Mouse (Mus musculus) erythroblast, adult 5-6 weeks (primary cell): ENCODE data around the gene Stx16. TPM values are rescaled to one million over a fixed set of nuclear protein-coding genes. Genes with fewer than 3 reads are reported as not detected.

ENCODE experiments used
- ATAC-seq: replicated peaks from 2 replicates; pipeline ENCODE4 v1.8.0; 2016; ENCODE audit warnings: moderate number of reproducible peaks, mild to moderate bottlenecking, moderate TSS enrichment, inconsistent platforms; ENCODE audit not compliant: poor library complexity, low FRiP score, severe bottlenecking
- total RNA-seq, 2 experiments: library from RNA; stranded (forward) in 1 of 2; stranded (reverse) in 1 of 2; fragments of 150-400 nt in 1 of 2; fragments of 200-764, 138-1000 nt in 1 of 2; gene quantifications; 2 replicates each; pipeline versions ENCODE4 v1.2.3 to v1.2.4; 2015 to 2017; ENCODE audit warnings: low replicate concordance in 2 of 2

The Stx16 gene
- total RNA-seq, 2 experiments from 2014 or later: 2.1 to 7.1 TPM

DNA sequence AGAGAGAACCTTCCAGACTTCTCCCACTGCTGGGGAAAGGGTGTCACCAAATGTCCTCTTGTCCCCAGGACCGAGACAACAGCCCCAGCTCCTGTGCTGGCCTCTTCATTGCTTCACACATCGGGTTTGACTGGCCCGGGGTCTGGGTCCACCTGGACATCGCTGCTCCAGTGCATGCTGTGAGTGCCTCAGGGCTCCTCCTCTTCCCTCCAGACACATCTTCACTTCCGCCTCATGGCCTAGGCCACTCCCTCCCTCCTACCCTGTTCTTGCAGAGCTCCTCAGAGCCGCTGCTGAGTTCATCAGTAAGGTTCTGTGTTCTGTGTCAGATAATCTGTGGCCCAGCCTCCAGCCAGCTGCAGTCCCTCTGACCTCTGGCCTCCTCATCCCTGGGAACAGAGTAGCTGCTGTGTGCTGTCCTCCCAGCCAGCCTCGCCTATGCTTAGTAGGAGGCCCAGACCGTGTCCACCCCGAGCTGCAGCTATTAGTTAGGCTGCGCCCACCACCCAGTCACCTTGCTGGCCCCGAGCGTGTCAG is 45.4 kb downstream of the Stx16 start:
- no peak for ATAC-seq

DNA sequence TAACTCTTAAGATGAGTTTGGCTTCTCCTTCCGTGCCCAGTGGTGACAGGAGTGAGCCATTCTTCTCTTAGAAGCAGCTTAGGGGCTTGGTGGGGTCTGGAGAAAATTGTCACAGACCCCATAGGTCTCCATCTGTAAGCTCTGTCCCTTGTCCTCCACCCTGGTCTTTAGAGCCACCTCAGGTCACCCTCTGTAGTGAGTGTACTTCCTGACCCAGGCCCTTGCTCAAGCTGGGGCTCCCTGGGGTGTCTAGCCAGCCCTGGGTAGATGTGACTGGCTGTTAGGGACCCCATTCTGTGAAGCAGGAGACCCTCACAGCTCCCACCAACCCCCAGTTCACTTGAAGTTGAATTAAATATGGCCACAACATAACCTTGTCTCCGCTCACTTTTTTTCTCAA is 46.2 kb downstream of the Stx16 start:
- no peak for ATAC-seq

DNA sequence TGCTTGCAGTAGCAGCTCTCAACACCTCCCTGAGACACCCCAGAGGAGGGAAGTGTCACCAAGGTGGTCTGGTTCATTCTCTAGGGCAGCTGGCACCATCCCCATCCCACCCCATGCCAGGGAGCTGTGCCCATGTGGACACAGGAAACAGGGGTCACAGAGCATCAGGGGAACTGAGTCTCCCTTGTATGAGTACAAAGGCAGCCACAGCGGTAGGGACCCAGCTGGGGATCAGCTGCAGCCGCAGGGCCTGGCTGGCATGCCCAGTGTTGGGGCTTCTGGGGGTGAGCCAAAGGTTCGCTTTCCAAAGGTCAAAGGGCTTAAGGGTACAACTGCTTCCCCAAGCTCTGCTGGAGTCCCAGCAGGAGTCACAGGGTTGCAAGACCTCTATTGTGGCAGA is 47.6 kb downstream of the Stx16 start:
- no peak for ATAC-seq

DNA sequence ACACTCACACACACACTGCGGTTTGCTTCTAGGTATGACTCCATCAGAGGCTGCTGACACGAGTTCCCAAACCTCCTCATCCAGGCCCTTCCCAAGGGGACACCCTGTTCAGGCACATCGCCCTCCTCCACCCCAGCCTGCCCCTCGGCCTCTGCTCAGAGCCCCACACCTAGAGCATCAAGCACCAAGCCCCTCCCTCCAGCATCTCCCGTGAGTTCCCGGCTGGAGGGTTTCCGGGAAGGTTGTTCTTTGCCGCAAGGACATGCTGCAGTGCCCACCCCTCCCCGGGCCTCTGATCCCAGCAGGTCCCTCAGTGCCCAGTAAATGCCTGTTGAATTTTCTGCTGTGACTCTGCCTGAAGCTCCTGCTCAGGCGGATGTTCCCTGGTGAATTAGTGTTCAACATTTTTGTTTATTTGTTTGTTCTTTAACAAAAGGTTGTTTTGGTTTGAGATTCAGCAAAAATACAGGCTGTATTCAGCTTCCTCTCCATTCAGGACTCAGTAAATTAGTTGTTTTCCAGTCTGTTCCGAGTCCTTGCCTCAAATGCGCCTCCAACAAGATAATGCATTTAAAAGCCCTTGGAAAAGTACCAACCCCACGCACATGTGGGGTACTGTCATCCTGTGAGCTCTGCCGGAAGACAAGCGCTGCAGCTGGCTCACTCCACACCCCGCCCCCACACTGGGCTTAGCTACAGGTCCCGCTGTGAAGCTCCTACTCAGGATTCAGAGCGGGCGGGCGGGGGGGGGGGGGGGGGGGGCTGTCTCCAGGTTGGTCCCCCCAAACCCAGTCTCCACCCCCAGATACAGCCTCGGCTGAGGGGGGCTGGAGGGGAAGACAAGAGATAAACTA is 50.6 kb downstream of the Stx16 start:
- no peak for ATAC-seq

GRCm38 (mm10) chr2:174127376-174127713 is 51.2 kb downstream of the Stx16 start:
- ATAC-seq: no peak

GRCm38 (mm10) chr2:174128926-174129325 is 52.8 kb downstream of the Stx16 start:
- ATAC-seq: no peak

DNA sequence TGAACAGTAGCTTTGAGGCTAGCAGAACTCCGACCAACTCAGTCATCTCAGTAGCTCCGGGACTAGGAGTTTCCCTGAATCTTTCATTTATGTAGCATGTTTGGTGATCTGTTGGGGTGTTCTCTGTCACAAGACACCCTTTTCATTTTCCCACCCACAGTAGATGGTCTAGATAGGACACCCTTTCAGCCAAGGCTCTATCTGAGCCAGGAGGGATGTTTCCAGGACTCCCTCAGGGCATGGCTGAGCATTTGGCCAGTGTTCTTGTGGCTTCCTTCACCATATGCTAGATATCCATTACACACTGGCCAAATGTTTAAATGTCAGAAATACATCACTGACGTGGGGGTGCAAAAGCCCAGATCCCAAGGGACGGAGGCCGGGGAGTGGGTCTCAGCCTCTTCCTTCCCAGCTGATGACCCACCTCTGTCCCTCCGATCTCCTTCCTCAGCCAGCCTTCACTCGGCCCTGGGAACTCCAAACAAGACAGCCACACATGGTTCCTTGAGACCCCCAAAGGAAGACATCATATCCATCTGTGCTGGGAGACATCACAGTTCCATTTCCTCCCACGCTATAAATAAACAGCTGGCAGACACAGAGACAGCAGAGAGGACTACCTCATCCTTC is 54.5 kb downstream of the Stx16 start:
- ATAC-seq: no peak

DNA sequence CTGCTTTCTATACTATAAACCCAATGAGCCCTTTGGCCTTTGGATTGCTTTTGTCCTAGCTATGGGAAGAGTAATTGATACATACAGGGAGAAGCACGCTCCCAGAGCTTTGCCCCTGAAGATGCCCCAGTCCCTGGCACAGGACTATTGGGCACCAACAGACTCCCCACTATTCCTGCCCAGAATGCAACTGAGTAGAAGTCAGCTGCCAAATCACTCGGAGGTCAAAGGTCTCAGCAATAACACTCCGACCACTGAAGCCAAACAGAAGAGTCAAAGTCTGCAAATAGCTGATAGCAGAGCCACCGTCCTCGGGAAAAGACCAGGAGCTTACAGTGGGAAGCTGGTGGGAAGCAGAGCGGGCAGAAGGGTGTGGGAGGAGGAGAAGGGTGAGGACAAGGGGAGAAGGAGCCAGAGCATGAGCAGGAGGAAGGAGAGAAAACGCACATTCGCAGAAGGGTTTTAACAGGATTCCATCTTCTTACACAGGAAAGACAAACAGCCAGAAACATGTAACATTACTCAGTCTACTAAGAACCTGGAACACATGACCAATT is 56.4 kb downstream of the Stx16 start:
- no peak for ATAC-seq

Other genes with a start within 250 kb of the Stx16 start
- gene Npepl1, start 34.0 kb downstream of the Stx16 start, total RNA-seq (2015; ENCODE audit: low replicate concordance): 4.6 and 11.0 TPM in 2 replicates
- gene Npepl1, start 34.0 kb downstream of the Stx16 start, total RNA-seq (2017; ENCODE audit: low replicate concordance): 2.0 and 4.3 TPM in 2 replicates
- gene Gnas, start 208.0 kb downstream of the Stx16 start, total RNA-seq (2015; ENCODE audit: low replicate concordance): 236 and 242 TPM in 2 replicates
- gene Gnas, start 208.0 kb downstream of the Stx16 start, total RNA-seq (2017; ENCODE audit: low replicate concordance): 156 and 162 TPM in 2 replicates